Comparison of ENCODE assay signal across 23 mouse cellular contexts in genomic region chr10:99076113-99076895, GRCm38 (mm10). TPM values are rescaled to one million over a fixed set of nuclear protein-coding genes. Genes with fewer than 3 reads are reported as not detected.
DNase-seq lines count a peak whose midpoint lies in the region; ATAC-seq and TF ChIP-seq lines count a peak whose summit lies in the region.
"Had no signal": no experiment of that assay in that cellular context is flagged by ENCODE, and none has a peak within 500 bp of the region (broad histone marks: within the 10 kb centered on the region; RNA-seq: fewer than 3 reads in every experiment).

No protein-coding gene starts in this region.

- peak; percentile 17 for DNase-seq in forebrain, embryonic 11.5 days (ENCODE audit: low spot score)
- no peak for DNase-seq in heart, adult 2 months
- peak; percentile 28 for DNase-seq in lung, postnatal 10 days
- no peak for DNase-seq in lung, postnatal 25 days (ENCODE audit: low spot score)
- peak; percentile 27 to 30 for DNase-seq in right cerebral cortex, postnatal 10 days (ENCODE audit: low spot score in 2 of 2)
- no peak for DNase-seq in spleen, adult 12 weeks (ENCODE audit: low spot score)
- DNase-seq: adrenal gland, adult 2 months; cerebellum, adult 8-10 months; gastrocnemius, postnatal 36 days; kidney, adult 8-10 months; lung, postnatal 14 days had no signal

- no peak overlapping the region for H3K4me3 ChIP-seq in forebrain, embryonic 11.5 days (ENCODE audit: low read depth, low read length)
- no peak overlapping the region for H3K4me3 ChIP-seq in forebrain, embryonic 16.5 days (replicated peaks; ENCODE audit: low read length)
- no peak overlapping the region for H3K4me3 ChIP-seq in heart, embryonic 14.5 days (ENCODE audit: control insufficient read depth in 1 of 2, insufficient read depth in 1 of 2, low read depth in 1 of 2, low read length in 2 of 2)
- no peak overlapping the region for H3K4me3 ChIP-seq in heart, adult 2 months
- H3K4me3 ChIP-seq: forebrain, embryonic 12.5 days; limb, embryonic 10.5 days; midbrain, embryonic 12.5 days had no signal

- ATAC-seq in forebrain, embryonic 11.5 days (replicated peaks; ENCODE audit: low FRiP score) = no peak
- no peak for ATAC-seq in forebrain, embryonic 16.5 days
- no peak for ATAC-seq in heart, embryonic 14.5 days (ENCODE audit: insufficient number of reproducible peaks, insufficient read depth, low FRiP score, low read depth)
- ATAC-seq: hindbrain, embryonic 16.5 days had no signal

- H3K79me2 ChIP-seq in heart, adult 2 months (replicated peaks; ENCODE audit: control insufficient read depth, insufficient read depth, low read length) = no peaks in the 10 kb centered on the region

- H3K36me3 ChIP-seq in forebrain, embryonic 11.5 days (ENCODE audit: control insufficient read depth, insufficient read depth, low read length) = no peaks in the 10 kb centered on the region
- H3K36me3 ChIP-seq in forebrain, embryonic 16.5 days (ENCODE audit: control insufficient read depth, insufficient read depth) = no peaks in the 10 kb centered on the region
- no peaks in the 10 kb centered on the region for H3K36me3 ChIP-seq in heart, embryonic 14.5 days (ENCODE audit: control insufficient read depth, insufficient read depth, low read length)
- H3K36me3 ChIP-seq in heart, adult 2 months (ENCODE audit: control insufficient read depth, insufficient read depth, low read length) = no peaks in the 10 kb centered on the region
- H3K36me3 ChIP-seq: forebrain, embryonic 12.5 days; limb, embryonic 10.5 days; midbrain, embryonic 12.5 days had no signal

- no peaks in the 10 kb centered on the region for H3K9me3 ChIP-seq in forebrain, embryonic 11.5 days (ENCODE audit: control insufficient read depth, low read length)
- H3K9me3 ChIP-seq in forebrain, embryonic 16.5 days (ENCODE audit: control insufficient read depth, low read length) = no peaks in the 10 kb centered on the region
- H3K9me3 ChIP-seq in heart, embryonic 14.5 days (ENCODE audit: control insufficient read depth, low read length) = no peaks in the 10 kb centered on the region
- H3K9me3 ChIP-seq: forebrain, embryonic 12.5 days; limb, embryonic 10.5 days; midbrain, embryonic 12.5 days had no signal

- TF ChIP-seq POLR2A in heart, adult 2 months (IDR thresholded peaks at IDR 0.05; ENCODE audit: insufficient read depth, low read depth, low read length) = no peak

- WGBS in forebrain, embryonic 11.5 days = 83% methylated on average over 18 of the region's 18 CpGs
- 82% methylated on average over 18 of the region's 18 CpGs for WGBS in forebrain, embryonic 16.5 days
- WGBS in heart, embryonic 14.5 days = 61% methylated on average over 18 of the region's 18 CpGs
- 72% methylated on average over 18 of the region's 18 CpGs for WGBS in heart, adult 2 months

- H3K4me1 ChIP-seq in forebrain, embryonic 11.5 days (replicated peaks; ENCODE audit: control insufficient read depth, insufficient read depth, low read length) = no peaks in the 10 kb centered on the region
- H3K4me1 ChIP-seq in forebrain, embryonic 16.5 days (replicated peaks; ENCODE audit: control insufficient read depth, insufficient read depth, low read length) = no peaks in the 10 kb centered on the region
- H3K4me1 ChIP-seq in heart, embryonic 14.5 days (ENCODE audit: control insufficient read depth in 2 of 2, insufficient read depth in 2 of 2, low read length in 2 of 2) = peaks cover 0 to 5% of the 10 kb centered on the region in 2 experiments; a peak in 2 of 4 replicates
- no peaks in the 10 kb centered on the region for H3K4me1 ChIP-seq in heart, adult 2 months (ENCODE audit: control insufficient read depth, insufficient read depth, low read length)
- H3K4me1 ChIP-seq: forebrain, embryonic 12.5 days; limb, embryonic 10.5 days; midbrain, embryonic 12.5 days had no signal

- intact Hi-C loops in heart, adult 2 months (cut with DNase I) = no loop called here

- H3K27me3 ChIP-seq in forebrain, embryonic 11.5 days (ENCODE audit: control insufficient read depth, insufficient read depth, low read length) = no peaks in the 10 kb centered on the region
- H3K27me3 ChIP-seq in forebrain, embryonic 16.5 days (replicated peaks; ENCODE audit: control insufficient read depth, insufficient read depth, low read length) = no peaks in the 10 kb centered on the region
- H3K27me3 ChIP-seq in heart, embryonic 14.5 days (ENCODE audit: control insufficient read depth, insufficient read depth, low read length) = no peaks in the 10 kb centered on the region
- H3K27me3 ChIP-seq in heart, adult 2 months (ENCODE audit: control insufficient read depth, insufficient read depth, low read length) = no peaks in the 10 kb centered on the region
- H3K27me3 ChIP-seq: forebrain, embryonic 12.5 days; midbrain, embryonic 12.5 days had no signal

- no peak overlapping the region for H3K9ac ChIP-seq in forebrain, embryonic 11.5 days (ENCODE audit: low read length)
- H3K9ac ChIP-seq in forebrain, embryonic 16.5 days (replicated peaks; ENCODE audit: low read depth, low read length) = no peak overlapping the region
- peak overlapping the region; percentile 21; the same call in 1 of the 2 replicates for H3K9ac ChIP-seq in heart, embryonic 14.5 days (ENCODE audit: low read length)
- H3K9ac ChIP-seq in heart, adult 2 months (ENCODE audit: low read depth, low read length) = no peak overlapping the region
- H3K9ac ChIP-seq: forebrain, embryonic 12.5 days; liver, embryonic 14.5 days; midbrain, embryonic 12.5 days had no signal

- H3K27ac ChIP-seq in forebrain, embryonic 11.5 days (ENCODE audit: low read depth, low read length) = no peak overlapping the region
- H3K27ac ChIP-seq in forebrain, embryonic 16.5 days (ENCODE audit: low read length) = no peak overlapping the region
- no peak overlapping the region for H3K27ac ChIP-seq in heart, embryonic 14.5 days (replicated peaks in 1 of 2; ENCODE audit: control insufficient read depth in 1 of 2, insufficient read depth in 1 of 2, low read depth in 2 of 2, low read length in 2 of 2)
- no peak overlapping the region for H3K27ac ChIP-seq in heart, adult 2 months
- H3K27ac ChIP-seq: forebrain, embryonic 12.5 days; limb, embryonic 10.5 days; liver, embryonic 14.5 days; midbrain, embryonic 12.5 days; stomach, postnatal 0 days had no signal

- H3K4me2 ChIP-seq in forebrain, embryonic 11.5 days (ENCODE audit: low read depth, low read length, severe bottlenecking) = no peak overlapping the region
- H3K4me2 ChIP-seq in forebrain, embryonic 16.5 days (ENCODE audit: low read length) = no peak overlapping the region
- H3K4me2 ChIP-seq in heart, embryonic 14.5 days (ENCODE audit: low read length) = peak overlapping the region; percentile 39
- H3K4me2 ChIP-seq: forebrain, embryonic 12.5 days; midbrain, embryonic 12.5 days had no signal

- no peak for TF ChIP-seq CTCF in heart, adult 2 months (IDR thresholded peaks at IDR 0.05)

- TF ChIP-seq EP300 in heart, adult 2 months (IDR thresholded peaks at IDR 0.05; ENCODE audit: insufficient read depth, low read depth, low read length) = no peak

RNA-seq across cellular contexts. Expression of gene Poc1b, which starts 30.5 kb away (rescaled TPM):
- polyA plus RNA-seq in forebrain, embryonic 11.5 days (2014; fragmentation: Nextera tagmentation; extraction: Ambion mirVana) = 42.7 and 43.7 TPM in 2 replicates
- polyA plus RNA-seq in forebrain, embryonic 16.5 days (2015; fragmentation: Nextera tagmentation; extraction: Ambion mirVana) = 14.1 and 18.6 TPM in 2 replicates
- 11.7 and 12.1 TPM in 2 replicates for polyA plus RNA-seq in heart, embryonic 14.5 days (2014; fragmentation: Nextera tagmentation; extraction: Ambion mirVana)
- 1 to 10 TPM; 4.1 to 6.7 TPM for total RNA-seq in heart, adult 2 months (2021)
- 3.6 and 5.8 TPM in 2 replicates for polyA plus RNA-seq in heart, adult 2 months (2012; rRNA removed)

RNA-seq across cellular contexts. Expression of gene Galnt4, which starts 31.7 kb away (rescaled TPM):
- polyA plus RNA-seq in forebrain, embryonic 11.5 days (2014; fragmentation: Nextera tagmentation; extraction: Ambion mirVana) = 4.7 and 5.6 TPM in 2 replicates
- 3.2 TPM in 2 replicates for polyA plus RNA-seq in forebrain, embryonic 16.5 days (2015; fragmentation: Nextera tagmentation; extraction: Ambion mirVana)
- 7.3 and 7.4 TPM in 2 replicates for polyA plus RNA-seq in heart, embryonic 14.5 days (2014; fragmentation: Nextera tagmentation; extraction: Ambion mirVana)
- total RNA-seq in heart, adult 2 months (2021) = 1 to 10 TPM; 2.3 to 2.6 TPM
- polyA plus RNA-seq in heart, adult 2 months (2012; rRNA removed) = 0.88 and 1.2 TPM in 2 replicates

RNA-seq across cellular contexts. Expression of gene Phxr2, which starts 49.8 kb away (rescaled TPM):
- polyA plus RNA-seq in forebrain, embryonic 11.5 days (2014; fragmentation: Nextera tagmentation; extraction: Ambion mirVana) = not detected in 2 replicates
- polyA plus RNA-seq in forebrain, embryonic 16.5 days (2015; fragmentation: Nextera tagmentation; extraction: Ambion mirVana) = 0.18 TPM in 1 of 2 replicates, not detected in the other
- polyA plus RNA-seq in heart, embryonic 14.5 days (2014; fragmentation: Nextera tagmentation; extraction: Ambion mirVana) = not detected in 2 replicates
- not detected for total RNA-seq in heart, adult 2 months (2021)
- polyA plus RNA-seq in heart, adult 2 months (2012; rRNA removed) = not detected in 2 replicates
- total RNA-seq: adrenal gland, adult 2 months; gastrocnemius, postnatal 36 days had no signal
- polyA plus RNA-seq: adrenal gland, adult 2 months; embryonic facial prominence, embryonic 14.5 days; forebrain, embryonic 12.5 days; large intestine, adult 2 months; liver, embryonic 14.5 days; midbrain, embryonic 12.5 days; spleen, adult 2 months; stomach, postnatal 0 days; urinary bladder, adult 2 months had no signal

Comparison
In these comparisons a context has a peak if more than half of its experiments do, and no peak if none do; other contexts are left out.
1. DNase-seq: peak in forebrain, embryonic 11.5 days (single experiment), lung, postnatal 10 days (single experiment) and right cerebral cortex, postnatal 10 days (2 of 2); none in heart, adult 2 months (0 of 2), lung, postnatal 25 days (single experiment) and spleen, adult 12 weeks (single experiment).